Mouse (Mus musculus) left cerebral cortex, postnatal 10 days (tissue): ENCODE results near the gene Aff1. TPM values are rescaled to one million over a fixed set of nuclear protein-coding genes. Genes with fewer than 3 reads are reported as not detected.

ENCODE experiments used
- total RNA-seq, 2 experiments: library from RNA; stranded (reverse); gene quantifications; 2 replicates each; pipeline ENCODE4 v1.2.3; 2021

Gene Aff1
- total RNA-seq, 2 experiments from 2014 or later = 5.2 to 8.9 TPM

Other genes starting within 250 kb of the Aff1 start
- under 1 TPM in 1 of 2 experiments, not detected in 1; 0.15 TPM for gene Slc10a6, start 63.0 kb upstream of the Aff1 start, total RNA-seq
- gene 1700016H13Rik, start 36.4 kb upstream of the Aff1 start, total RNA-seq = not detected
- 10 to 100 TPM; 37.8 to 40.5 TPM for gene Klhl8, start 218.9 kb downstream of the Aff1 start, total RNA-seq